Mouse (Mus musculus): ENCODE measurements around the gene Thsd7a. TPM values are rescaled to one million over a fixed set of nuclear protein-coding genes. Genes with fewer than 3 reads are reported as not detected.

The Thsd7a gene
- total RNA-seq, 2 experiments from 2014 or later: 13.2 to 13.7 TPM

DNA sequence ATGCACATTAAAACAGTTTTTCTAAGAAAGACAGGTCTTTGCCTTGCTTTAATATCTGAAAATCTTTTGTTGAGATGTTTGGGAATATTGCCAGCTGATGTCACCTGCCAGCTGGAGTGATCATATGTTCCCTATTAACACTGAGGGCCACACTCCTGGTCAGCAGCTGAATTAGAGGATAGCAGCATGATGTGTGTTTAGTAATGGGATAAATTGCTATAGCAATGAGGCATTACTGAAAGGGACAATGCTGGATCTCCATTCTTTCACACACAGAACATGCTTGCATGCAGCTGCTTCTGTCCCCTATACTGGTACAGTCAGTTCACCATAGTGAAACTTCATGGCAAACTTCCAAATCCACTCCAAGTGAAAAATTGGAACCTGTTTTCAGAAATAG lies 230.1 kb downstream of the Thsd7a start:
- intact Hi-C loops (cut with DNase I): no loop called here
- DNase-seq: no peak

DNA sequence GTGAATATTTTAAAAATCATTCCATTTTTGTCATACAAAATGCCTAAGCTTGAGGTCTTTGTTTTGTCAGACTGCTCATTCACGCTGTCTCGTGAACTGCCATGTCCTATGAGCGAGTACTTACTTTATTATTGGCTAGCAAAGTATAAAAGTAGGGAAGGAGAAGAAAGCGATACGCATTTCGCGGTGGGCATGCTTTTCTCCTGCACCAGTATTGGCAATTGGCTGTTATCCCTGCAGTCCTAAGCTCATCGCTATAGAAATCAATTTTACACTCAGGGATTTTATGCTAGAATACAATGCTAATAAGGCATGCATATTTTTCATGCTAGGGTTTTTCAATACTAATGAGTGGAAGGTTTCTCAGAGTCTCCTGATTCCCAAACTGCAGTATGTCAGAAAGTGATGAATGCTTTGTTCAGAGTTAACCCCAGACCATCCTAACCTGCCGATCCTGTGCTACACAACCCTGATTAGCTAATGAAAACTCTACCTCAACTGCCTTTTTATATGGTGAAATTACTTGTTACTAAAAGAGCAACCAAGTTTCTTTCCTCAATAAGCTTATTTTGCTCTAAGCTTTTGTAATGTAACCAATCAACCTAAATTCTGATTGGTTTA lies 230.8 kb downstream of the Thsd7a start:
- no peak for DNase-seq
- intact Hi-C loops (cut with DNase I): no loop called here

DNA sequence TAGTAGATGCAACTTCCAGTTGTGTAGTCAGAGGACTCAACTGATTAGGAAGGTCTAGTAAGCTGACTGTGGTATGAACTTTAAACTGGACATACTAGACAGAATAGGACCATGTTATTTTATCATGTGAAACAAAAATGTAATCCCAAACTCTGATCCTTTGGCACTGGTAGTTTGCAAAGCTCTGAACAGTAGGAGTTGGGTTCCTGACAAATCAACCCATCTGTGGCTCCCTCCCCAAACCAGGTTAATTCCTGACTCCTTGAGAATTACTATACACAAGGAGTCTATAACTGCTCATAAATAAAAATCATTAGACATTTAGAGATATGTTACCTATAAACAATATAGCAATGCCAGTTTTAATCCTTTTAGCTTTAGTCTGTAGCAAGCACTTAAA lies 231.5 kb downstream of the Thsd7a start:
- intact Hi-C loops (cut with DNase I): no loop called here
- DNase-seq: no peak

DNA sequence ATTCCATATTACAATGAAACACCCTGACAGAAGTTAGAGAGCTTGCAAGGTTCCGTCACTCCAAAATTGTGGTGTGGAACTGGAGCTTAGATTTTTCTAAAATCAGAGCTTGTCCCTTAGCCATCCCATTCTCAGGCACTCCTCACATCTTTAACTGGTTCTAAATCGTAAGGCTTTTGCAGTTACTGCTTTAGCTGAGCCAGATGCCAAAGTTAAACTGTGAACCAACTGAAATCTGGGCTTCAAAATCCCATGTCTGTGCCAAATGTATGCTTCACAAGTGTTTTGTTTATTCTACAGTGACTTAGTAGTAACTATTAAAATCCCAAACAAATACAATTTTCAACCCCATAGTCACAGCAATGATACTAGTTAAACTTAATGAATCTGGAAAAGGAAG lies 242.3 kb downstream of the Thsd7a start:
- no peak for DNase-seq
- intact Hi-C loops (cut with DNase I): no loop called here

DNA sequence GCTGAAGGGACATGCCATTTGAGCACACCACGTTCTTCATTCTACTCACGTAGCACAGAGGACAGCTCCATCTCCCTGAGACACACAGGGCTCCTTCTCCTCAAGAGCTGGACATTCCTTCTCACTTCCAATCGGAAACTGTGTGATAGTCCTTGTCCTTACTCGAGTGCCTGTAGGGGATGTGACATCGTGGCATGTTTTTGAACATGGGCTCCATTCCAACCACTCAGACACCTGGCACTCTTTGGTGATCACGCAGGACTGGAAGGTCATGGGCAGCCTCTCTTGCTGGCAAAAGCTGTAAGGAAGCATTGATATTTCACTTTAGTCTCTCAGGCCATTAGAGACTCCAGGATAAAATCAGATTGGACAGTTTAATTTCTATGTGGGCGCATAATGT lies 245.3 kb downstream of the Thsd7a start:
- DNase-seq: peak; percentile 32 to 37
- intact Hi-C loops (cut with DNase I): no loop called here

DNA sequence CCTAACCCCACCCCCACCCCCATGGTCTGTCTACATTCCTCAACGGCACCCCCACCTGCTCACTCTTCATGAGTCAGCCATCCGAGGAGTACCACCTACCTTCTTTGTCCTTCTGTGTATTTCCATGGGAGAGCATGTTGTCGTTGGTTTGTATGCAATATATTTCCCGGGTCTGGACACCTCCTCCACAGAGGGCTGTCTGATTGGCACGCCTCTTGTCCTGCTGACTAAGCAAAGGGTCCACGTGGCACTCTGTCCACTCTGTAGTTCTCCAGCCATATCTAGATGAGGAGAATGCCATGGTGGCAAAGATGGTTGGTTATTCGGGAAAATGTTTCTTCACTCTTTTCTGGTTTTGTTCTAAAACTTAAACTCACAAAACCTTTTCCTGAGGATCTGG lies 248.3 kb downstream of the Thsd7a start:
- intact Hi-C loops (cut with DNase I): no loop called here
- DNase-seq: no peak

DNA sequence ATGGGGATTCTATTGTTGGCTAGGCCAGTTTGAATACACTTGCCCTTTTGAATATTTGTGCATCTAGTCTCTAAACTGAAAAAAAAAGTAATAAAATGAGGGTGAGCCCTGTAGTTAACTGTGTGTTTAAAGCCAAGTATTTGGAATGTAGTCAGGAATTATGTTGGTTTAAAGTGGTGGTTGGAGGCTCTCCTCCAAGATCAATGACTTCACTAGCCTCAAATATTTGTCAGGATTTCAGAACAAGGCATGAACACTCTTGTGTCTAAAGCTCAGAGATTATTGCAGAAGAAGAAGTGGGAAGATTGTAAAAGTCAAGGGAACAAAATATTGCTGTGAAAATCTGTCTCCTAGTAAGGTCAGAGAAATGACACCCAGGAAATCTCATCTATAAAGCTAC lies 249.3 kb downstream of the Thsd7a start:
- intact Hi-C loops (cut with DNase I): no loop called here
- no peak for DNase-seq

DNA sequence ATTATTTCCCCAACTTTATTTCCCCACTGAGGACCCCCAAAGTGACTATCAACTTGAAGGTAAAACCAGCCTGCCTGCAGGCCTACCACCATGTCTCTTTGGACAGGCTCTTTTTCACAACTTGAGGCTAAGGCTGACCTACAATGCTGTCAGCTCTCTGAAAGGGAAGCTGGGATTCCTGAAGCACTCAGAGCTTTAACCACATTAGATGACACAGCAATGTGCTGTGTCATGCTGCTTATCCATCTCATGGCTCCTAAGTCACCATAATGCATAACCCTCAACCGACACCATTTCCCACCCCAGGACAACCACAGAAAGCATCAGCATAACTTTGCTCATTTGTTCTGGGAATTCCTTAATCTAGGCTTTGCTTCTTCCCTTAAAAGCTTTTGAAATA lies 255.6 kb downstream of the Thsd7a start:
- no peak for DNase-seq
- intact Hi-C loops (cut with DNase I): no loop called here

DNA sequence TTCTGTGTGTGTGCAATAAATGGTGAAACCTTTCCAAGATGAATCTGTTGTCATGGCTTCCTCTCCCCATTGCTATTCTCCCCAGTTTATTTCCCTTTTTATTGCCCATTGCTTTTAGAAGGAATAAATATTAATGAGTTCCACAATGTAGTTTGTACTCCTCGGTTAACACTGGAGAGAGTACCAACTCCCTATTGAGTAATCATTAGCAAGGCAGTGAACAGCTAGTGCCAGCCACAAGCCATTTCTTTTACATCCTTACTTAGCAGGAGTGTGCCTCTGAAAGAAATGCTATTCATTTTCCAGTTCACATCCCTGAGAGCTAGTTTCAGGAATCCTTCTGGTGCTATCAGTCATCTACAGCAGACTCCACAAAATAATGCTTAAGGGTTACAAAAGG lies 260.3 kb downstream of the Thsd7a start:
- intact Hi-C loops (cut with DNase I): no loop called here
- no peak for DNase-seq

DNA sequence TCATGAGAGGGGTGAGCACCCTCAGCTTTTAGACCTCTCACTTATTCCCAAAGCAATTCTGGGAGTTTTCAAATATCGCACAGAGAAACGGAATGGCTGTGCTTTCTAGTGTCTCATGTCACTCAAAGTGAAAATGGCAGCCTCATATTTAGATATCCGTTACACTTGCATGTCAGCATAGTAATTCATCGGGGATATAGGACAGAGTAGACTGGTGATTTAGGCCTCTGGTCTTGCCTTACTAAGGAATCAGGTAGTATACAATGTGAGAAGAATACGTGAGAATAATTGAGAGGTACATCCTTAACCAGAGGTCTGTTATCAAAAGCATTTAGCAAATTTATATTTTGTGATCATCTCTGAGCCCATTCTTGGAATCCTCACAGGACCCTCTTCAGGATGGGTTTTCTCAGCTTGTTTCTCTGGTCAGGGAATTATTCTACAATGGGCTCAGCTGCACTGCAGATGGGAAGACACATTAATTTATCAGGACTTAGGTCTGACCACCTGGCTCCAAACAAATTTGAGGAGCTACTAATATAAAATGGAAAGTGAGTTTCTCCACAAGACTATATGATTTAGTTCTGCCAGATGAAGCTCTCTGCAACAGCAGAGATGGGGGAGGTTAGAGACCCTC lies 267.6 kb downstream of the Thsd7a start:
- intact Hi-C loops (cut with DNase I): no loop called here

DNA sequence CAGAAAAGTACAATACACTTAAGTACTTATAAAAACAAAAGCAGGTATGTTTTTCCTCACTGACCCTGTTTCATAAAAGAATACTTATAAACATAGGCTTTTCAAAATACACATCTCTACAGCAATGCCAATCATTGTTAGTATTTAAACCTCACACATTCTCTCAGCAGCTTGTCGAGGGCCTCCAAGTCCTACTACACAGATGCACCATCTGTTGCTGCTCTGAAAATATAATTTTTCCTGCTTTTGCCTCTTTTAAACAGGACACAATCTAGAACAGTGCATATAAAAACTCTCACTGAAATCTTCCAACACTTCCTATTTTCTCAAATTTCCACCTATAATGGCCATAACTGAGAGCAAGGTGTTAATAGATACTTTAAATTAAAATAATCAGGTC lies 270.9 kb downstream of the Thsd7a start:
- intact Hi-C loops (cut with DNase I): no loop called here
- DNase-seq: no peak

More for the DNA sequence above, 267.6 kb downstream of the Thsd7a start:
- DNase-seq: no peak

DNA sequence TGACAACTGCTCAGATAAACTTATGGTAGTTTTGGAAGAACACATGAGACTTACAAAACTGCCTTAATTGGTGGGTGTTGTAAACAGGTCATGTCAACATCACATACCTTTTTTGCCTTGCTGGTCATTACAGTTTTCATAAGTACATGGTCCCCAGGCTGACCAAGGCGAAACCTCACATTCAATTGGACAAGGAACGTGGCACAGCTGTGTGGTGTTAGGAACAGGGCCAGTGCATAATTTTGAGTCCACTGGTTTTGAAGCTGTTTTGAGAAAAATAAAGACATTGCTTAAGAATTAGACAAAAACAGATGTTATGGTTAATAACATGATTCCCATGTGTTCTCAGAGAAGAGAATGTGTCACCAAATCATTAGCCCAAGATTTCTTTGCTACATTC lies 278.3 kb downstream of the Thsd7a start:
- intact Hi-C loops (cut with DNase I): no loop called here
- peak in 1 of 2 experiments; percentile 19 for DNase-seq

DNA sequence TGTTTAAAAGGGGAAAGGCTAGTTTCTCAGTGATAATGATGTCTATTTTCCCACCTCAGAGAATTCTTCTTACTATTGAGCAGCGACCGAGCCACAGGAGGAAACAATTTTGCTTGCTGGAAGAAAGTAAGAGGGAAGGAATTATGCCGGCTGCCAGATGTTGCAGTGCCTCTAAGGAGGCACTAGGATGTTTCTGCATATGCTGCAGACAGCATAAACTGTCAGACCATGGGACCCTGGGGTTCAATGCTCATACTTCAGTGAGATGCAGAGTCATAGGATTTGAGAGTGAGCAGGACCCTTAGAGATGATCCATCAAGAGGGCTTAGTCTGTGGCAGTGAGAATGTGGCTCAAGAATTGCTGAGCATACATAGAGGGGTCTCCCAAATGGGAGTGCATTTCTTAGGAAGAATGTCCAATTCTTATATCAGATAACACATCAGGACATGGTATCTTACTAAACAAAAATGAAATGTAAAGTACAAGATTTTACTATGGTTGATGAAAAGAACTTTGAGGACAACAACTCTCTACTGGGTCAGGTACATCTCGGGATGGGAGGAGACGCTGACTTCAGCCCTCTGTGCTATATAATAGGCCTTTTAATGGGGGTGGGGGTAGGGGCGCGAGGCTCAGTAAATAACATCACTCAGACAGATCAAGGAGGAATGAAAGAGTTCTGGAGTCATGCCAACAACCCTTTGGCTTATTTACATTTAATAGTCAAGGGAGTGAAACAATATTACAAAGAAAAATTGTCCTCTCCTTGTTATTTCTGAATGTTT lies 281.7 kb downstream of the Thsd7a start:
- intact Hi-C loops (cut with DNase I): loop anchor here (10.0 kb wide), 1 partner anchor 277 kb away; the partner anchor contains the start of gene Thsd7a
- no peak for DNase-seq

DNA sequence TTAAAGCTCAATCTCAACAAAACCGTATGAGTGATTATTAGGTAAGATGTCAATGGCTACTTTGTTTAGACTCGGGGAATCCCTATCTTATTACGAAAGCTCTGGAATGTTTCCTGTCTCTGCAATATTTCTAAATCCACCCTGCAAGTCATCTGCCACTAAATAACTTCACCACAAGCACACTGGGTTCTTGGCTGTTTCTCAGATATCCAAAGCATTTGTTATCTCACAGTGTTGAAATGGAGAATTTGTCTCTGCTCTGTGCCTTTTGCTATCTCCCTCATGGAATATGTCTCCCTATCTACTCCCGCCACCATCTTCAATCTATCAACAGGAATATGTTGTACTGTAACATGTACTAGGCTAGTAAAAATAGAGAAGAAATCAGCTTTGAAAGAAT lies 290.4 kb downstream of the Thsd7a start:
- intact Hi-C loops (cut with DNase I): no loop called here
- DNase-seq: peak in 1 of 2 experiments; percentile 8

DNA sequence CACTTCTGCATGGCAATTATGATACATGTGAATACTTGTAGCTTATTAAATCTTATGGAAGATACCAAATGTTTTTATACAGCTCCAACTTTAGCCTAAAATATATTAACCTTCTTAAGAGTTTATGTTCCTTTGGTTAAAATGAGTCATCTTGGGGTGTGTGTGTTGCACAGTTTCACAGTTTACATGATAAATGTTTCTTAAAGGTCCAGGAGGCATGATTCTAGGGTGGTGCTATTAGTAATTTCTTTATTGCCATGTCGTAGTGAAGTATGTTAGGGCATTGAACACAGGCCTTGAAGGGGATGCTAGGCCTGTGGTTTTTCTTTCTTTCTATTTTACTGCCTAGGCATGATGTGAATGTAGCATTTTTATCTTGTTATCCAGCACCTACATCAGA lies 291.8 kb downstream of the Thsd7a start:
- DNase-seq: no peak
- intact Hi-C loops (cut with DNase I): no loop called here

DNA sequence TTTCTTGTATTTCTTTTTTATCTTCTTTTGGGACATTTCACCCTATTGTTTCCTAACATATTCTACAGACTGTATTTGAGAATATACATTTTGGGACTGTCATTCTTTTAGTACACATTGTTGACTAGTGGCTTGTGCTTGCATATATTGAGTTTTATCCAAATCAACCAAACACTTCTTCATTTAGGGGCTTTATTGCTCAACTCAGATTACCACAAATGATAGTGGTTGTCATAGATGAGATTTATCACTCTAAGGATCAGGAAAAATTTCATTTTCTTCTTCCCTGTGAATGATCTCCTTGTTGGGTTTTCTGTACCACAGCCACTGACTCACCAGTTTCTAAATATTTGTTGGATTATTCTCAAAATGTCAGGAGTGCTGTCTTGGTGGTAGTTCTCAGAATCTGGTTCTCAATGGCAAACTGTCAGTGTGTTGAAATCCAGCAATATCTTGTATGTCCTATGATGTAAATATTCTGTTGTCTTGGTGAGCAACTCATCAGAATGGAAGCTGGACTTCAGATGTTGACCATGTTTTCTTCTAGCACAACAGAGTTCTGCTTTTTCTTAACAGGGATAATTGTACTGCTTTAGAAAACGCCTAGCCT lies 294.2 kb downstream of the Thsd7a start:
- DNase-seq: no peak
- intact Hi-C loops (cut with DNase I): no loop called here

DNA sequence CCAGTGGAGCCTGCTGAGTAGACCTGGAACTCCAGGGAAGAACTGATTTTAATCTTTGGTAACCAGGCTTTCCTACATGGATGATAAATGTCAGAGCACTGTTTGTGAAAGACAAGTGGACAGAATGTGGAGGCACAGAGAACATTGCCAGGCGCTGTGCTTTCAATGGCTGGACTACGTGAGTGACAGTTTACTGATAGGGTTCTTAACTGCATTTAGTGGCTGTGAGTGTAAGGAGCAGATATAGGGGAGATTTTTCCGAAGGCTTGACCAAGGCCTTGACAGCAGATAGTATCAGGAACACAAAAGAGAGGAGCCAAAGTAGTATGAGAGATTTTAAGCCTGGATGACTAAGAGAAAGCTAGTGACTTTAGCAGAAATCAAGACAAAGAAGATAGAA lies 295.1 kb downstream of the Thsd7a start:
- intact Hi-C loops (cut with DNase I): no loop called here

DNA sequence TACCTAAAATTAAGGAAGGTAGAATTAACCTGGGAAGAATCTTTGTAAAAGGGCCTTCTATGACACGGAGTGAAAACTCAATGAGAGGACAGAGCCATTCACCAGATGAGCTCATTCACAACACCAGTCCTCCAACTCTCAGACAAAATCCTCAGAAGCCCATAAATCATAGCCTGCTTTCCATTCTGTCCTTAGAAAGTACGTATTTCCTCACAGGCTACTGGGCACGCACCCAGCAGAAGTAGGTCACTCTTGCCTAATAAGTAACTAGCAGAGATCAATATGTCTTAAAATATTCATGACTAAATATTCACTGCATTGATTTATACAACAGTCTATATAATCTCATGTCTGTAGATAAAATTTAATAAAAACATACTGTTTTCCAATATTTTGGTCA lies 300.4 kb downstream of the Thsd7a start:
- peak in 1 of 2 experiments; percentile 21 for DNase-seq
- intact Hi-C loops (cut with DNase I): no loop called here

More for the DNA sequence above, 295.1 kb downstream of the Thsd7a start:
- no peak for DNase-seq

DNA sequence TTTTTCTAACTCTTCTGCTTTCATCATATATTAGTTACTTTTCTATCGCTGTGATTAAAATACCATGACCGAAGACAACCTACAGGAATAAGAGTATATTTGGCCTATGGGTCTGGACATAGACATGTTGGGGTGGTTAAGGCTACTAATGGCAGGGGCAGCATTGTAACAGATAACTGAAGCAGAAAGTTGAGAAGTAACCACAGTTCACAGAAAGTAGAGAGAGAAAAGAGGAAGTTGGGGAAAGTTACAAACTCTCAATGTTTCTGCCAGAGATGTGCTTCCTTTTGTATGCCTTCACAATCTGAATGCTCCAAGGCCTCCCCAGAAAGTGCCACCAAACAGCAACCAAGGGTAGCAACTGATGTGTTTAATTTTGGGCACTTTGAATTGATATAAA lies 303.7 kb downstream of the Thsd7a start:
- intact Hi-C loops (cut with DNase I): no loop called here
- DNase-seq: no peak

DNA sequence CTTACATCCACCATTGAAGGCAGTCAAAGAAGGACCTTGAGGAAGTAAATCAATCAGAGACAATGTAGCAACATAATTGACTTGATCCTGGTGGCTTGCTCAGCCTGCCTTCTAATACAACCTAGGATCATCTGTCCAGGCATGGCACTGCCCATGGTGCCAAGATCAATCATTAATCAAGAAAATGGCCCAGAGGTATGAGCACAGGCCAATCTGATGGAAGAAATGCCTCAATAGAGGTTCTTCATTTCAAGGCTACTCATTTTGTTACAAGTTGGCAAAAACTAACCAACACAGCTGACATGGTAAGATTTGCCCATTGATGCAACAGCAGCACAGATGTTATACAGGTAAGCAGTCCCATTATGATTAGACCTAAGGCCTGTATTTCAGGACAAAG lies 309.6 kb downstream of the Thsd7a start:
- intact Hi-C loops (cut with DNase I): no loop called here
- DNase-seq: no peak

DNA sequence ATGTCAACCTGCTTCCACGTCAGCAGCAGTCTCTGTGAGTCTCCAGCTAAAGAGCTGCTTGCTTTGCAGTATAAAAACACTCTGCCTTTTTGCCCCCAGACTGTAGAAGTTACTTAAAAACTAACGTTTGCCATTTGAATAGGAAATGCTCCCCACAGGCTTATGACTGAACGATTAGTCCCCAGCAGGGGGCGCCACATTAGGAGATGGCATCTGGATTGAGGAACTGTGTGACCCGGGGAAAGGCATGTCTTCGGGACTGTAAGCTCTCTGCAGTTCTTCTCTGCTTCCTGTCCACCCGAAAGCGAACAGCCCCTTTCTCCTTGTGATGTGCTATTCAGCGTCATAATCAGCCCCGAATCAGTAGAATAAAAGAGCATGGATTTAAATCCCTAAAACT lies 330.1 kb downstream of the Thsd7a start:
- intact Hi-C loops (cut with DNase I): no loop called here
- DNase-seq: no peak
